Mouse (Mus musculus) C2C12 (cell line): ENCODE data around the gene Mphosph6.

ENCODE experiments used
- CEBPB ChIP-seq: IDR thresholded peaks from one replicate; pipeline ENCODE4 v1.6.1; 2011; ENCODE audit warnings: low read depth, mild to moderate bottlenecking, control low read depth, moderate library complexity
- CTCF ChIP-seq: IDR thresholded peaks from one replicate; pipeline ENCODE4 v1.5.1; 2011; ENCODE audit not compliant: control insufficient read depth, insufficient read depth, insufficient read length
- MAX ChIP-seq: IDR thresholded peaks from one replicate; pipeline ENCODE4 v1.6.1; 2011; ENCODE audit warnings: mild to moderate bottlenecking, control low read depth
- MYOD1 ChIP-seq: IDR thresholded peaks from one replicate; pipeline ENCODE4 v1.6.1; 2011; ENCODE audit warnings: low read depth; ENCODE audit not compliant: control insufficient read depth, insufficient read length
- MYOG ChIP-seq: IDR thresholded peaks from one replicate; pipeline ENCODE4 v1.6.1; 2011; ENCODE audit not compliant: control insufficient read depth, insufficient read length; ENCODE audit errors: extremely low read depth
- USF1 ChIP-seq: IDR thresholded peaks from one replicate; pipeline ENCODE4 v1.6.1; 2011; ENCODE audit warnings: low read depth, mild to moderate bottlenecking, control low read depth, moderate library complexity

DNA sequence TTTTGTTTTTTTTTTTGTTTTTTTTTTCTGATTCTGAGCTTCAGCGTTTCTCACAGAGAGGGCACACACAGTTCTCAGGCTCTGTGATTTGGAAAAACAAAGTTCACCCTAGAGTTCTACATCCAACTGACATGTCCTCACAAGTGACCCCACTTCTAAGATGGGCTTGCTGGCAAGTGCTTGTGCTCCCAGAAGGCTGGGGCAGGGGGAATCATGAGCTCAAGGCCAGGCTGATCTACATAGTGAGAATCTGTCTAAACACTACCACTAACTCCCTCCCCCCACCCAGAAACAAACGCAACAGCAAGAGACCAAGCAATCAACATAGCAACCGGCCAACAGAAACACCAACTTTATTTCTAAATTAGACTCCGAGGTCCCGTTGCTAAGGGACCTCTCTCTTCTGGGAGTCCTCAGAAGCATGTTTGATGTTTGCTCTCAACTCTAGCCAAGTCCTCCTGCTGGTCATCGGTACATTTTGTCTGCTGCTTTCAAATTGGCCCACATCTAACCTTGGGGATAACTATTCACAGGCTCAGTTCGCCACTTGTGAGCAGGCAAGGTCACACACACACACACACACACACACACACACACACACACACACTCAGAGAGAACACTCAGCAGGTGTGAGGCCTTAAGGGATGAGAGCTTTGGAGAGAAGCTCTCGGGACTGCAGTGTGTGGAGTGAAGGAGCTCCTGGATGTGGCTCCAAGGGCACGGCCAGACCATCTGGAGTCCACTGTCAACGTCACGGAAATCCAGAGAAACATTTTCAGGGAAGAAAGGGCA, 23.0 kb downstream of the Mphosph6 start:
- TF ChIP-seq CTCF (no peak), USF1 (no peak), MAX (no peak), MYOD1 (no peak), MYOG (no peak), CEBPB (no peak)
